Mouse (Mus musculus): ENCODE measurements around the gene Gmds.

DNA sequence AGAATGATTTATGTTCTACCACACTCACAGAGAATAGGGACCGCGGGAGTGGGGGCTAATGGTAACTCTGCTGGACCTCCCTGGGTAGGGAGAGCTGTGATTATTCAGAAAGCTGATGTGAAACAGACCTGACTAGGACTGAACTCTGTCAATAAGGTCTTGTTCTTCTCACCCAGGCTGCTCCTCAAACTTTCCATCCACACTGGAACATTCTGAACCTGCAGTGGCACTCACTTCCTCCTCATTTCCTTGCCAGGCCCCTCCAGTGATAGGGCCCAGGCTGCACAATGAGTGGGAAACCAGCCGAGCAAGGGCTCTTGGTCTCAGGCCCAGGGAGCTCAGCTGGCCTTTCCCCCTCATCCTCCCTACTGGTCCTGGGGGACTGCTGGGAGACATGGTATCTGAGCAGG lies 102.3 kb downstream of the Gmds start:
- TF ChIP-seq CTCF (IDR thresholded peaks at IDR 0.05; ENCODE audit: control insufficient read depth, insufficient read depth, insufficient replicate concordance, low read depth, low read length) (no peak), POLR2A (IDR thresholded peaks at IDR 0.05; ENCODE audit: control insufficient read depth, low read depth, low read length) (no peak)

All from testis, adult 2 months (tissue).